Mouse (Mus musculus) stomach, postnatal 0 days (tissue): ENCODE data around the gene Vmn1r32.

Experiments
- CTCF ChIP-seq: IDR thresholded peaks from 2 replicates; pipeline ENCODE4 v1.5.1; 2016; ENCODE audit warnings: antibody characterized with exemption, low read depth, mild to moderate bottlenecking, moderate library complexity
- EP300 ChIP-seq: optimal IDR thresholded peaks from 2 replicates; pipeline ENCODE3; 2016; ENCODE audit warnings: antibody characterized with exemption

DNA sequence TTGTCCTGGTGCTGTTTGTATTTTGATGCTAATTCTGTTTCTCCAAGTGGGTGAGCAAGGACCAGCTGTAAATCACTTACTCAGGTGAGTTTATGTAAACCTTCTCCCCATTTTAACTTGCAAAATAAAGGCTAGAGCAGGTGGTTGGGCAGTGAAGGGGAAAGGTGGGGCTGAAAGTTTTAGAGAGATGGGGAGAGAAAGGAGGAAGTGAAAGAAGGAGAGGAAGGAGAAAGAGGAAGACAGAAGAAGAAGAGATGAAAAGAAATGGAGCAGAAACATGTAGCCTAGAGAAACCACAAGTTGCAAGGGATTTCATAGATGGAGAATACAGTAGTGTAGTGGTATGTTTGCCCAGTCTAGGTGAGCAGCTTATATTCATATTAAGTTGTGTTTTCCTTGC lies 35.9 kb upstream of the Vmn1r32 start:
- TF ChIP-seq CTCF: no peak
- no peak for TF ChIP-seq EP300
